Mouse (Mus musculus): ENCODE data around the gene Gm49396. TPM values are rescaled to one million over a fixed set of nuclear protein-coding genes. Genes with fewer than 3 reads are reported as not detected.

Gm49396 gene
- 12.2 and 12.4 TPM in 2 replicates for polyA plus RNA-seq (2015; fragmentation: Nextera tagmentation; extraction: Ambion mirVana)

DNA sequence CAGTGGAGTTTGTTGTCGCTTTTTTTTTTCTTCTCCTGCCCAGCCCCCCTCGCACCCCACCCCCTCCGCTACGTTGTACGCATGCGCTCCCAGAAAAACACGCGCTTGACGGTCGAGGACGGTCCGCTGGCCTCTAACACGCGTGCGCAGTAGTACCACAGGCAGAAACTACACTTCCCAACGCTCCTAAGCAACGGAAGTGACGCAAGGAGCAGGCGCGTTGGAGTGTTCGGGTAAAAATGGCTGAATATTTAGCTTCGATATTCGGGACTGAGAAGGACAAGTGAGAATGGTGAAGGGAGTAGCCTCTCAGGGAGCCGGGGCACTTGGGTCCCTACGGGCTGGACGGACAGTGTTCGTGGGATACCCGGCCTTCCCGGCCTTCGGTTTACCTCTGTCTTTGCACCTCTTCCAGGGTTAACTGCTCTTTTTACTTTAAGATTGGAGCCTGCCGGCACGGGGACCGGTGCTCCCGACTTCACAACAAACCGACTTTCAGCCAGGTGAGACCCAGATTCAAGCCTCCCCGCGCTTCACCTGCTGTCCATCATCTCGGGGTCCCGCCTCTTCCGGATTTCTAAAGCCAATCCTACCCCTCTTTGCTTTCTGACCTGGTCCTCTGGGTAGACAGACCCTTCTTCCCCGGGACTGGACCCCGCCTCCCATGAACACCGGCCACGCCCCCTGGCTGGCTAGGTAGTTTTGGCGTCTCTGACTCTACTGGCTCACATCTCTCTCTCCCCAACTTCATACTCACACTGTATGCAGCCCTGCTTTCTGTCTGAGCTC, at the start of gene Gm49396, which contains the start of the genes U2af1l4 and Psenen:
TSS of gene Gm49396 (plus strand) at position 228 of the 789 bp plus-strand sequence.
TSS of gene U2af1l4 (plus strand) at position 185 of the 789 bp plus-strand sequence.
TSS of gene Psenen (minus strand) at position 511 of the 789 bp plus-strand sequence.
- H3K27me3 ChIP-seq, result no peaks in the 10 kb centered on the region
- H3K27ac ChIP-seq, result peak within 1 kb of the TSS; percentile 97
- peaks cover 34% of the 10 kb centered on the region for H3K36me3 ChIP-seq
- WGBS, result under 1% methylated on average over 44 of the region's 45 CpGs
- ATAC-seq (ENCODE audit: insufficient number of reproducible peaks, low FRiP score, low TSS enrichment, low read depth), result peak; percentile 89
- H3K4me1 ChIP-seq, result peaks cover 15% of the 10 kb centered on the region
- H3K9ac ChIP-seq, result peak within 1 kb of the TSS; percentile 71
- H3K9me3 ChIP-seq, result no peaks in the 10 kb centered on the region
- peak within 1 kb of the TSS; percentile 62 for H3K4me2 ChIP-seq
- peak within 1 kb of the TSS; percentile 68 for H3K4me3 ChIP-seq

DNA sequence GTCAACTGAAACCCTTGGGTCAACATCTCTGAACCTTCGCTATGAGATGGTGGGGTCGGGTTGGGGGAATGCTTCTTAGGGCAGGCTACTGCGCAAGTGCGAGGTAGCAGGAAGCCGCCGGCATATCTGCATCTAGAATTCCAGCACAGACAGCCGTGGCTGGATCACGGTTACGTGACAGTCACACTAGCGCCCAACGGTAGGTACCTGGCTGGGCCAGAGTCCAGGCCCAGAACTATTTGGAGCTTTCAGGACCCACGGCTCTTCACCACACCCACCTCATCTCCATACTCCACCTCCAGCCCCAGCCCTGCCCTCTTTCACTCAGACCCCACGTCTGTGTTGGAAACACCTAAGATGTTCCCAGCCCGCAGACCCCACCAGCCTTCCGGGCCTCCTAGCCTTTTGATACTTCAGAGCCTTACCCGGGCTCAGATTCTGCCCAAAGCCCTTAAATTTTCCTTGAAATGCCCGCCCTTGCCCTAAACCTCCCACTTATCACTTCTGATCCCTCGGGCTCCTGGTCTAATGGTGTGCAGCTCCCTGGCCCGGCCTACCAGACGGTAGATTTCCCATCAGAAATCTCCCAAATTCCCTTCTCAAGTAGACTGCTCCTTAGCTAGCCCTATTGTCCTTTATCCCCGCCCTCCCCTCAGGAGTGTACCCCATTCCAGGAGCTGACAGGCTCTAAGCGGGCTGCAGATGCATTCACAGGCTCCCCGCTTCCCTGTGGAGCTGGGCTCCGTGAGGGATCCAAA, 48.0 kb upstream of the Gm49396 start:
- H3K4me1 ChIP-seq, result no peaks in the 10 kb centered on the region
- H3K27me3 ChIP-seq, result no peaks in the 10 kb centered on the region
- no peak for ATAC-seq (ENCODE audit: insufficient number of reproducible peaks, low FRiP score, low TSS enrichment, low read depth)
- no peak overlapping the region for H3K4me2 ChIP-seq
- no peaks in the 10 kb centered on the region for H3K36me3 ChIP-seq
- no peak overlapping the region for H3K27ac ChIP-seq
- no peak overlapping the region for H3K9ac ChIP-seq
- no peak overlapping the region for H3K4me3 ChIP-seq
- no peaks in the 10 kb centered on the region for H3K9me3 ChIP-seq
- WGBS, result 61% methylated on average over 24 of the region's 24 CpGs

- Histone ChIP-seq H3K9me3 (no peaks in the 10 kb centered on the region), H3K9ac (no peak overlapping the region), H3K36me3 (peaks cover 5% of the 10 kb centered on the region), H3K27ac (no peak overlapping the region), H3K4me2 (no peak overlapping the region), H3K4me3 (no peak overlapping the region), H3K27me3 (no peaks in the 10 kb centered on the region), H3K4me1 (no peaks in the 10 kb centered on the region)
- ATAC-seq (ENCODE audit: insufficient number of reproducible peaks, low FRiP score, low TSS enrichment, low read depth), result no peak
- 36% methylated on average over 8 of the region's 8 CpGs for WGBS
These were observed 44.8 kb upstream of the Gm49396 start for GRCm38 (mm10) chr7:30518325-30518724.

GRCm38 (mm10) chr7:30520396-30520795, 42.7 kb upstream of the Gm49396 start:
- ATAC-seq (ENCODE audit: insufficient number of reproducible peaks, low FRiP score, low TSS enrichment, low read depth), result no peak
- no peaks in the 10 kb centered on the region for H3K4me1 ChIP-seq
- peaks cover 19% of the 10 kb centered on the region for H3K36me3 ChIP-seq
- no peak overlapping the region for H3K9ac ChIP-seq
- 76% methylated on average over 4 of the region's 4 CpGs for WGBS
- H3K4me2 ChIP-seq, result no peak overlapping the region
- no peak overlapping the region for H3K4me3 ChIP-seq
- H3K27ac ChIP-seq, result no peak overlapping the region
- no peaks in the 10 kb centered on the region for H3K9me3 ChIP-seq
- H3K27me3 ChIP-seq, result no peaks in the 10 kb centered on the region

DNA sequence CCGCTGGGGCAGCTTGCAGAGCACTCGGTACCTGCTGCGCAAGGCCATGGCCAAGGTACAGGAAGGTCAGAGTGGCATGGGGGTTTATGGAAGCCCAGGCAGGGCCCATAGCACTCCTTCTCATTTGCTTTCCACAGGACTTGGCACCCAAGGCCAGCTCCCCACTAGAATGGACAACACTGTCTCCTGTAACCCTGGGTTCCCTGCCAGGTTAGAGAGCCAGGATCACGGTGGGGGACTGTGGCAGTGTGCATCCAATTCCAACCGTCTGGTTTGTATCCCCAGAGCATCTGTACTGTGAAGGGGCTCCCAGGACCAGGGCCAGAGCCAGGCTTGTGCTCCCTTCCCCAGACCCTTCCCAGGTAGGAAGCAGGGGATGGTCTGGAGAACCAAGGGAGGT, 42.3 kb upstream of the Gm49396 start:
- Histone ChIP-seq H3K27ac (no peak overlapping the region), H3K9me3 (no peaks in the 10 kb centered on the region), H3K9ac (no peak overlapping the region), H3K4me3 (no peak overlapping the region), H3K36me3 (peaks cover 22% of the 10 kb centered on the region), H3K27me3 (no peaks in the 10 kb centered on the region), H3K4me2 (no peak overlapping the region), H3K4me1 (peaks cover 2% of the 10 kb centered on the region)
- no peak for ATAC-seq (ENCODE audit: insufficient number of reproducible peaks, low FRiP score, low TSS enrichment, low read depth)
- 81% methylated on average over 5 of the region's 5 CpGs for WGBS

DNA sequence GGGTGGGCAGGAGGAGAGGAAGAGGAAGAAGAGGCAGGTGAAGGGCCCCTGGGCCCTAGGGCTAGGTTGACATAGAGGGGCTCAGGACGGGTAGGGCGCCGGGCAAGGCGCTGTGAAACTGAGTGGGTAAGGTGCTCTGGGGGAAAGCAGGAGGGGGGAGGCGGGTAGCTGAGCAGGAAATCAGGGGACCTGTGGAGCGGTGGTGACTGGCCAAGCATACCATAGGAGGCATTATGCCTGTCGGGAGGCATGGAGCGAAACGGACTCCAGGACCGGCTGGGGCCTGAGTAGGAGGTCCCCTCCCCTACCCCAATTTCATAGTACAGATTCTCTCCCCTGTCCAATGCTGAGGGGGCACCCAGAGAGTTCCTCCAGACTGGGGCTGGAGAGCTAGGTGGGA, 40.3 kb upstream of the Gm49396 start:
- H3K36me3 ChIP-seq, result peaks cover 39% of the 10 kb centered on the region
- ATAC-seq (ENCODE audit: insufficient number of reproducible peaks, low FRiP score, low TSS enrichment, low read depth), result no peak

DNA sequence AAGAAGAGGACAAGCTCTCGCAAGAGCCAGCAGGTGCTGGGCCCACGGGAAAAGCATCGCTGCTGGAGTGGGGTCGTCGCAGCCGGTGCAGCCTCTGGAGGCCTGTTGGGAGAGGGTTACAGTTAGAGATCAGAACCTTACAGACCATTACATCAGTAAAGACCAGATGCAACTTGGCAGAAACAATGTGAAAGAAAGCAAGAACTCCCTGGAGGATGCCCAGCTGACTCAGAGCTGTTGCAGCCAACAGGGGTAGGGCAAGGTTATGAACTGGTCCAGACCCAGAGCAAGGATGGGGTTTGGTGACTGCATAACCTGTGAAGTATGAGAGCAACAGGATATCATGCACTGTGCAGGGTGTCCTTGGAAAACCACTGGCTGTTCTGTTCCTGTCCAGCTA, 38.7 kb upstream of the Gm49396 start:
- H3K27me3 ChIP-seq, result no peaks in the 10 kb centered on the region
- H3K4me2 ChIP-seq, result no peak overlapping the region
- no peak overlapping the region for H3K4me3 ChIP-seq
- H3K27ac ChIP-seq, result no peak overlapping the region
- peaks cover 55% of the 10 kb centered on the region for H3K36me3 ChIP-seq
- no peak for ATAC-seq (ENCODE audit: insufficient number of reproducible peaks, low FRiP score, low TSS enrichment, low read depth)
- H3K9ac ChIP-seq, result no peak overlapping the region
- no peaks in the 10 kb centered on the region for H3K9me3 ChIP-seq
- WGBS, result 81% methylated on average over 6 of the region's 6 CpGs
- H3K4me1 ChIP-seq, result peaks cover 15% of the 10 kb centered on the region

More for the DNA sequence above, 40.3 kb upstream of the Gm49396 start:
- H3K4me1 ChIP-seq, result peaks cover 15% of the 10 kb centered on the region
- no peak overlapping the region for H3K9ac ChIP-seq
- H3K9me3 ChIP-seq, result no peaks in the 10 kb centered on the region
- no peaks in the 10 kb centered on the region for H3K27me3 ChIP-seq
- WGBS, result 91% methylated on average over 10 of the region's 10 CpGs
- H3K4me3 ChIP-seq, result no peak overlapping the region
- no peak overlapping the region for H3K4me2 ChIP-seq
- no peak overlapping the region for H3K27ac ChIP-seq

- H3K4me2 ChIP-seq, result peak overlapping the region; percentile 32
- H3K9me3 ChIP-seq, result no peaks in the 10 kb centered on the region
- H3K4me1 ChIP-seq, result peaks cover 15% of the 10 kb centered on the region
- H3K27me3 ChIP-seq, result no peaks in the 10 kb centered on the region
- no peak overlapping the region for H3K9ac ChIP-seq
- H3K4me3 ChIP-seq, result peak overlapping the region; percentile 20
- H3K36me3 ChIP-seq, result peaks cover 68% of the 10 kb centered on the region
- WGBS, result 24% methylated on average over 10 of the region's 10 CpGs
- peak overlapping the region; percentile 71 for H3K27ac ChIP-seq
- ATAC-seq (ENCODE audit: insufficient number of reproducible peaks, low FRiP score, low TSS enrichment, low read depth), result no peak
These were observed 37.2 kb upstream of the Gm49396 start for GRCm38 (mm10) chr7:30525954-30526353.

- H3K27ac ChIP-seq, result peak overlapping the region; percentile 71
- ATAC-seq (ENCODE audit: insufficient number of reproducible peaks, low FRiP score, low TSS enrichment, low read depth), result no peak
- peak overlapping the region; percentile 20 for H3K4me3 ChIP-seq
- no peak overlapping the region for H3K9ac ChIP-seq
- H3K9me3 ChIP-seq, result no peaks in the 10 kb centered on the region
- H3K4me1 ChIP-seq, result peaks cover 15% of the 10 kb centered on the region
- H3K27me3 ChIP-seq, result no peaks in the 10 kb centered on the region
- H3K4me2 ChIP-seq, result peak overlapping the region; percentile 32
- WGBS, result 27% methylated on average over 17 of the region's 17 CpGs
- peaks cover 71% of the 10 kb centered on the region for H3K36me3 ChIP-seq
These were observed 36.7 kb upstream of the Gm49396 start for GRCm38 (mm10) chr7:30526399-30526798.

- ATAC-seq (ENCODE audit: insufficient number of reproducible peaks, low FRiP score, low TSS enrichment, low read depth), result no peak
- Histone ChIP-seq H3K27me3 (no peaks in the 10 kb centered on the region), H3K9me3 (no peaks in the 10 kb centered on the region), H3K4me2 (no peak overlapping the region), H3K4me3 (0 out of 2 replicates have a peak overlapping the region, but pooled peaks have one; percentile 20), H3K9ac (no peak overlapping the region), H3K27ac (no peak overlapping the region), H3K36me3 (peaks cover 77% of the 10 kb centered on the region), H3K4me1 (peaks cover 15% of the 10 kb centered on the region)
- WGBS, result 80% methylated on average over 14 of the region's 14 CpGs
These were observed 36.2 kb upstream of the Gm49396 start for GRCm38 (mm10) chr7:30526981-30527380.

DNA sequence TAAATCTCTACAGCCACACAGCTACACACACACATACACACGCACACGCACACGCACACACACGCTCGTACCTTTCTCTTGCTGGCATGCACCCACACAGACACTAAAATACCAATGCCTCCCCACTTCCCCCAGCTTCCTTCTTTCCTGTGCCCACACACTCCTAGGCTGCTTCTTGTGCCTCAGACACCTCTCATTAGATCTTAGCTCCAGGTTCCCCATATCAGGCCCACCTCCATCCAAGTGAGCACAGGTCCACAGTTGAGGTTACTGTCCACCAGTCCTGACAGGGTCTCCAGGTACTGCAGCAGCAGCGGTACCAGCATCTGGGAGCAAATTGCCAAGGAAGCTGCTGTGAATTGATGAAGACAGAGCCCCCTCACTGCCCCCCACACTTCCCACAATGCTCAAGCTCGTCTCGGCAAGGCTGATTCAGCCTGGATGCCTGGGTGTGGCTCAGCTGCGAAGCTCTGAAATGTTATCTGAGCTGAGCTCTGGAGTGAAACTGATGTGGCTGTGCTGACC, 31.8 kb upstream of the Gm49396 start:
- no peaks in the 10 kb centered on the region for H3K27me3 ChIP-seq
- no peak overlapping the region for H3K4me2 ChIP-seq
- ATAC-seq (ENCODE audit: insufficient number of reproducible peaks, low FRiP score, low TSS enrichment, low read depth), result no peak
- WGBS, result 80% methylated on average over 9 of the region's 9 CpGs
- peaks cover 33% of the 10 kb centered on the region for H3K4me1 ChIP-seq
- H3K4me3 ChIP-seq, result no peak overlapping the region
- no peak overlapping the region for H3K9ac ChIP-seq
- H3K27ac ChIP-seq, result no peak overlapping the region
- peaks cover 58% of the 10 kb centered on the region for H3K36me3 ChIP-seq
- H3K9me3 ChIP-seq, result no peaks in the 10 kb centered on the region

DNA sequence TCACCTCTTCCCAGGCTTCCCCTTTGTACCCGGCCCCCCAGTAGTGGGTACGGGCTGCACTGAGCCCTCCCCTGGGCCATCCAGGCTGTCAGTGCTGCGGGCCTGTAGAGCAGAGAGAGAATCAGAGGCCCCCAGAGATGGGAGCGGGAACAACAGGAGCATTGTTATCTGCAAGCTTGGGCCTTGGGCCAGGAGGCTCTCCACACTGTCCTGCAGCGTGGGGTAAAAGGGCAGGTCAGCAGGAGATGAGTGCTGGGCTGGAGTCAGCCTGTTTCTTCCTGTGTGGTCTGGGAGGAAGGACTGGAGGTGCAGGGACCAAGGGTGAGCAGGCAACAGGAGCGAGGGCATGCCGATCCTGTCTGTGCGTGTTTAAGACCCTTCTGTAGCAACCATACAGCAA, 30.2 kb upstream of the Gm49396 start:
- 51% methylated on average over 8 of the region's 8 CpGs for WGBS
- Histone ChIP-seq H3K4me3 (no peak overlapping the region), H3K4me2 (no peak overlapping the region), H3K9ac (no peak overlapping the region), H3K27me3 (no peaks in the 10 kb centered on the region), H3K4me1 (peaks cover 24% of the 10 kb centered on the region), H3K9me3 (no peaks in the 10 kb centered on the region), H3K36me3 (peaks cover 44% of the 10 kb centered on the region), H3K27ac (no peak overlapping the region)
- ATAC-seq (ENCODE audit: insufficient number of reproducible peaks, low FRiP score, low TSS enrichment, low read depth), result no peak

All from limb, embryonic 15.5 days (tissue).